Mouse (Mus musculus) myocyte (in vitro differentiated cells): ENCODE data around the gene Nkx2-4. TPM values are rescaled to one million over a fixed set of nuclear protein-coding genes. Genes with fewer than 3 reads are reported as not detected.

Source experiments
- H3K27me3 ChIP-seq: one replicate; pipeline ENCODE4 v1.6.1; 2011; ENCODE audit not compliant: control insufficient read depth, insufficient read depth, insufficient read length
- H3K36me3 ChIP-seq: one replicate; pipeline ENCODE4 v1.6.1; 2011; ENCODE audit not compliant: control insufficient read depth, insufficient read depth
- H3K4me2 ChIP-seq: one replicate; pipeline ENCODE4 v1.6.1; 2011; ENCODE audit warnings: low read depth, control low read depth
- H3K4me3 ChIP-seq: one replicate; pipeline ENCODE4 v1.5.1; 2011; ENCODE audit warnings: mild to moderate bottlenecking, control low read depth, moderate library complexity
- H3K79me2 ChIP-seq: one replicate; pipeline ENCODE4 v1.6.1; 2011; ENCODE audit not compliant: control insufficient read depth, insufficient read depth
- H3ac ChIP-seq: one replicate; pipeline ENCODE4 v1.6.1; 2011; ENCODE audit not compliant: control insufficient read depth, insufficient read length
- CEBPB ChIP-seq: IDR thresholded peaks from 2 replicates; pipeline ENCODE4 v1.6.1; 2011; ENCODE audit warnings: mild to moderate bottlenecking, moderate library complexity; ENCODE audit not compliant: poor library complexity, insufficient read depth, severe bottlenecking
- E2F4 ChIP-seq: IDR thresholded peaks from one replicate; pipeline ENCODE4 v1.6.1; 2011; ENCODE audit warnings: mild to moderate bottlenecking, control low read depth, moderate library complexity; ENCODE audit not compliant: insufficient read depth
- MAX ChIP-seq: IDR thresholded peaks from one replicate; pipeline ENCODE4 v1.6.1; 2011; ENCODE audit warnings: low read depth, mild to moderate bottlenecking, control low read depth
- MYOD1 ChIP-seq, 3 experiments: IDR thresholded peaks; one replicate each; pipeline ENCODE4 v1.6.1; 2011; ENCODE audit warnings: control low read depth in 2 of 3, low read depth in 2 of 3, mild to moderate bottlenecking in 2 of 3, moderate library complexity in 1 of 3; ENCODE audit not compliant: insufficient read length in 2 of 3, control insufficient read depth in 1 of 3
- MYOG ChIP-seq, 3 experiments: IDR thresholded peaks; one replicate each; pipeline ENCODE4 v1.6.1; 2011; ENCODE audit warnings: control low read depth in 2 of 3, low read depth in 2 of 3, mild to moderate bottlenecking in 2 of 3; ENCODE audit not compliant: insufficient read length in 2 of 3, control insufficient read depth in 1 of 3, insufficient read depth in 1 of 3
- POLR2A ChIP-seq: IDR thresholded peaks from one replicate; pipeline ENCODE4 v1.6.1; 2011; ENCODE audit warnings: low read depth, mild to moderate bottlenecking, control low read depth, moderate library complexity; ENCODE audit not compliant: insufficient read length
- POLR2AphosphoS2 ChIP-seq: IDR thresholded peaks from one replicate; pipeline ENCODE4 v1.6.1; 2011; ENCODE audit warnings: low read depth, control low read depth; ENCODE audit not compliant: insufficient read length
- REST ChIP-seq: IDR thresholded peaks from one replicate; pipeline ENCODE4 v1.6.1; 2011; ENCODE audit warnings: mild to moderate bottlenecking, control low read depth, moderate library complexity; ENCODE audit not compliant: insufficient read depth, insufficient read length
- SRF ChIP-seq: IDR thresholded peaks from one replicate; pipeline ENCODE4 v1.6.1; 2011; ENCODE audit warnings: low read depth; ENCODE audit not compliant: control insufficient read depth, insufficient read length
- TCF12 ChIP-seq: IDR thresholded peaks from one replicate; pipeline ENCODE4 v1.6.1; 2011; ENCODE audit warnings: mild to moderate bottlenecking, control low read depth; ENCODE audit not compliant: poor library complexity, insufficient read depth, severe bottlenecking
- TCF3 ChIP-seq: IDR thresholded peaks from one replicate; pipeline ENCODE4 v1.6.1; 2011; ENCODE audit warnings: low read depth, control low read depth; ENCODE audit not compliant: insufficient read length
- USF1 ChIP-seq: IDR thresholded peaks from one replicate; pipeline ENCODE4 v1.6.1; 2011; ENCODE audit warnings: low read depth, mild to moderate bottlenecking, control low read depth, moderate library complexity
- polyA plus RNA-seq: library from polyadenylated mRNA; unstranded; fragments of >200 nt; fragmentation: generic; extraction: Trizol; gene quantifications from one replicate; pipeline ENCODE4 v1.2.1, GENCODE M21; 2012; ENCODE audit warnings: missing spikeins

Gene Nkx2-4
- polyA plus RNA-seq, 1 experiment, result not detected

DNA sequence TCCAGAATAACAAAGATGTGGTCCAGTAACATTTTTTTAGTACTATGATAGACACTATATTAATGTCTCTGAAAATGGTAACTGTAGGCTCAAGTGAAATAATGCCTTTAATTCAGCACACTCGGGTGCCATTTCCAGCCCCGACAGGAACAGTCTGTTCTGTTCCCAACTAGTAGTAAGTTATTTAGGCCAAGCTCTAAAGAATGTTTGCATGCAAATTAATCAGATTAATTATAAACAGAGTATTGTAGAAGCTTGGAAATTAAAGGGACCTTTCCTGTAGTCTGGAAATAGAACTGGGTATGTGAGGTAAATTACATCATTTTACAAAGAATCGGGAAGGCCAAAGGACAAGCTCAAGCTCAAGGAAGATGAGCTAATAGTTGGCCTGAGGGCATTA, 38.2 kb downstream of the Nkx2-4 start:
- H3ac ChIP-seq, result no peak overlapping the region
- TF ChIP-seq MAX, result no peak
- no peak for TF ChIP-seq REST
- no peak for TF ChIP-seq TCF3
- no peak for TF ChIP-seq CEBPB
- TF ChIP-seq MYOD1 (IDR thresholded peaks at IDR 0.05; ENCODE audit: control insufficient read depth in 1 of 3, insufficient read length in 2 of 3, low read depth in 2 of 3), result no peak
- no peak for TF ChIP-seq SRF
- no peak for TF ChIP-seq USF1
- no peak for TF ChIP-seq POLR2AphosphoS2
- no peak for TF ChIP-seq MYOG (IDR thresholded peaks at IDR 0.05; ENCODE audit: control insufficient read depth in 1 of 3, insufficient read depth in 1 of 3, insufficient read length in 2 of 3, low read depth in 2 of 3)
- no peak for TF ChIP-seq E2F4
- TF ChIP-seq POLR2A, result no peak
- TF ChIP-seq TCF12, result no peak
- H3K36me3 ChIP-seq, result peaks cover 50% of the 10 kb centered on the region
- no peaks in the 10 kb centered on the region for H3K27me3 ChIP-seq
- no peaks in the 10 kb centered on the region for H3K79me2 ChIP-seq
- H3K4me2 ChIP-seq, result no peak overlapping the region
- no peak overlapping the region for H3K4me3 ChIP-seq

DNA sequence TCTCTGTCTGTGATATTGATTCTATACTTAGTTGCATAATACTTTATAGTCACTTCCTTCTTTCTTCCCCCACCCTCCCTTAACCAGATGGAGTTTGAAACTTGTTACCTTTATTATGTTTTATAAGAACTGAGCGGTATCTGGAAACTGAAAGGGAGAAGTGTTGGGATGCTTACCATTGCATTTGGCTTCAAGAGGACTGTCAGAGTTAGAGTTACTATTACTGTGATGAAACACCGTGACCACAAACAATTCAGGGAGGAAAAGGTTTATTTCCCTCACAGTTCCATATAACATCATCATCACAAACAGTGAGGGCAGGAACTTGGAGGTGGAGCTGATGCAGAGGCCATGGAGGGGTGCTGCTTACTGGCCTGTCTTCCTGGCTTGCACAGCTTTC, 49.4 kb downstream of the Nkx2-4 start:
- H3K27me3 ChIP-seq, result no peaks in the 10 kb centered on the region
- H3K4me2 ChIP-seq, result no peak overlapping the region
- H3K4me3 ChIP-seq, result no peak overlapping the region
- H3ac ChIP-seq, result no peak overlapping the region
- H3K79me2 ChIP-seq, result no peaks in the 10 kb centered on the region
- TF ChIP-seq POLR2A (no peak), TCF12 (no peak), USF1 (no peak), TCF3 (no peak), E2F4 (no peak), REST (no peak), MYOG (IDR thresholded peaks at IDR 0.05; ENCODE audit: control insufficient read depth in 1 of 3, insufficient read depth in 1 of 3, insufficient read length in 2 of 3, low read depth in 2 of 3) (no peak)
- H3K36me3 ChIP-seq, result peaks cover 57% of the 10 kb centered on the region

Other genes starting within 250 kb of the Nkx2-4 start
- 9.6 TPM for gene Kiz, start 229.6 kb downstream of the Nkx2-4 start, polyA plus RNA-seq
- 40.7 TPM for gene Xrn2, start 72.4 kb downstream of the Nkx2-4 start, polyA plus RNA-seq
- not detected for gene Nkx2-2, start 108.8 kb upstream of the Nkx2-4 start, polyA plus RNA-seq